Mouse (Mus musculus) mesoderm, embryonic 11.5 days (tissue): ENCODE data around the gene Olfr922.

ENCODE experiments used
- DNase-seq: peaks from one replicate; pipeline ENCODE4 v3.0.0-alpha.2; 2012; ENCODE audit warnings: low read depth, low spot score

Gene Olfr922

DNA sequence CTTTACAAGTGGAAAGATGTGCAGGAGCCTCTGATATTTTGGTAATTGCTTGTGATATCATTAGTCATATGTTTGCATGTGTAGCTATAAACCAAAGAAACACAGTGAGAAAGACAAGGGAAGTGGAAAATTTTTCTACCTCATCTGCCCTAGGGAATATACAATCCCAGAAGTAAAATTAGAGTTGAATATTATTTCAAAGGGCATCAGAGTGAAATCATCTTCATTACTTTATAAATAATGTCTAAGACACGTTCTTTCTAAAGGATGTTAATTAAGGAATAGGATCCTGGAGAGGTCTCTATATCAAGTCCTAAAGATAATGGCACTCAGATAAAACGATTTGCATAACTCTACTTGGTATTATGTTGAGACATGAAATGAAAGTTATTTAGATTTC, at the start of gene Olfr922:
TSS of gene Olfr922 (plus strand) at position 301 of the 400 bp plus-strand sequence.
- no peak for DNase-seq

DNA sequence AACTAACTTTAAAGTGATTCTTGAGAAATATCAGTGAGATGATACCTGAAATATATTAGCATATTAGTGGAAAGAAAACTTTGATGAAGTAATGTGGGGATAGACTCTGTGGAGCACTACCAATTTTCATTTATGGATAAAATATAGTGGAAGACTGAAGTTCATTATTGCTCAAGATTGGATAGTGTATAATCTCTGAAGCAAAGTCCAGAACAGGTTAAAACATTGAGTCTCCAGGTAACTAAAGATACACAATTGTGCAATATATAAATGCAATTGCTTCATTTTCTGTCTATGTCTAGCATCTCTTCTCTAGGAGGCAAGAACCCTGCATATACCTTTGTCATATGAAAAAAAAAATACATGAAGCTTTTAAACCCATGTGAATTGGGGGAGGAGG, 41.6 kb upstream of the Olfr922 start, which contains the start of gene Olfr921:
TSS of gene Olfr921 (plus strand) at position 301 of the 400 bp plus-strand sequence.
- DNase-seq, result no peak

DNA sequence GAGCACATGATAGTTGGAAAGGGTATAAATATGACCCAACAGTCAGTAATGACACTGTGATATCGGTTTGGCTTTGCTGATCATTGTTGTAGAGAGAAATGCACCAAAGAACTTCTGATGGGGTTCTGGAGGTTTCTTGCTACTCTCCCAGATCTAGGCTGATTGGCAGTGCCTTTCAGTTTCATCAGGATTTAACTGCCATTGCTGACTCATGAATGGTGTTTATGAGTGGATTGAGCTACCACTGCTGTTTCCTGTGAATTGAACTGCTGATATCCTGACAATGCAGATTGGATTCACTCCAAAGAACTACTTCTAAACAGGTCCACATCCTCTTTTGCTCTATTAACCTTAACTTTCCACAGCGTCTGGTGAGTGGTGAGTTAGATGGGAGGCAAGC, 21.7 kb upstream of the Olfr922 start:
- no peak for DNase-seq

DNA sequence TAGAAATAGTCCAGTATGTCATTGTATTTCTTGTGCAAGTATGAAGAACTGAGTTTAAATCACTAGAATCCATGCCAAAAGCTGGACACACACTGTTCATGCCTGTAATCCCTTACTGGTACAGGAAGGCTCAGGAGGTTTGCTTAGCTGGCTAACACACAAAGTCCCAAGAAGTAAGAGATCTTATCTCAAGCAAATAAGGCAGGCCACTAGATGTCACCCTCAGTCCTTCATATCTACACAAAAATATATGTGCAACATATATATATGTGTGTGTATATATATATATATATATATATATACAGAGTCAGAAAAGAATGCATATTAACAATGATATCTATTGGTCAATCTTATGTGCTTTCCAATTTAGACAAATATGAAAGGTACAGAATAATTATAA, 8.7 kb upstream of the Olfr922 start:
- DNase-seq, result no peak

DNA sequence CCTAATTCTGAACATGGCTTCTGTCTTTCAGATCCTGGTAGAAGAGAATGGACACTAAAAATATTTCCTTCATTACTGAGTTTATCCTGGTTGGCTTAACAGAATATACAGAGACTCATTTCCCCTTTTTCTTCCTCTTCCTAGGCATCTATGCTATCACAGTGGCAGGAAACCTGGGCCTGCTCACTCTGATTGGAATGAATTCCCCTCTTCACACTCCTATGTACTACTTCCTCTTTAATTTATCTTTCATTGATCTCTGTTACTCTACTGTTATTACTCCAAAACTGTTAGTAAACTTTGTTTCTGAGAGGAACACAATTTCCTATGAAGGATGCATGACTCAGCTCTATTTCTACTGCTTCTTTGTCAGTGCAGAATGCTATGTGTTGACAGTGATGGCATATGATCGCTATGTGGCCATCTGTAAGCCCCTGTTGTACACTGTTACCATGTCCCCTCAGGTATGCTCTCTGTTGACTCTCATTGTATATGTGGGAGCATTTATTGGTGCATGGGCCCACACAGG, 1.1 kb downstream of the Olfr922 start:
- no peak for DNase-seq

DNA sequence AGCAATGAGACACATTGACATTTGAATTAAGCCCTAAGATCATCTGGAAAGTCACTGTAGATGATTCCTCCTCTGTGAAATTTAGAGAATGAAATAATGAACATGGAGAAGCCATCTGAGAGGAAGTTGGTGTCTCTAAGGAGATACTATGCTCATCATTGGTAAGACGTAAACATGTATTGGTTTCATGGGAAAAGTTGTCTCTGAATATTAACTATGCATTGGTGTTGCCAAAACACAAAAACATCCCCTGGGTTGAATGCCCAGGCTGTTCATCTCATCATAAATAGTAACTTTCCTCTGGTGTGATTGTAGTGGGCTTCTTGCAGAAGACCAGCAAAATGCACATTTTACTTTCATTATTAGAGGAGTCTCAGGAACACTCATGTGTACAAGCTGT, 11.8 kb downstream of the Olfr922 start, which contains the start of gene Olfr923:
TSS of gene Olfr923 (plus strand) at position 301 of the 400 bp plus-strand sequence.
- DNase-seq, result no peak

DNA sequence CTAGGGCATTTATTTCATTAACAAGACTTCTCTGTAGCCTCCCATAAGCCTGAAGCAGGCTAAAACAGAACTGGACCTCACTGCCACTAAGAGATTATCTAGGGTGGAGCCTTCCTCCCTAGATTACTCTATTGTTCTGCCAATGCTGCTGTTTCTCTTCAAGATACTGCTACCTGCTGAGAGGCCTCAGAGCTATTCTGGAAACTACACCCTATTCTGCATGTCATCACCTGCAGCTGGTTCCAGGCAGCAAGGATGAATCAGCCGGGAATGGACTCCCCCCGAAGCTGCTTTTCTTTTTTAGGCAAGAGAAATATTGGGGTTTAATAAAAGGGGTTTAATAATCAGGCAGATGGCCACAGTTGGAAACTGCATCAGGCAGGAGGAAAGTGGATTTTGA, 18.6 kb downstream of the Olfr922 start:
- no peak for DNase-seq

DNA sequence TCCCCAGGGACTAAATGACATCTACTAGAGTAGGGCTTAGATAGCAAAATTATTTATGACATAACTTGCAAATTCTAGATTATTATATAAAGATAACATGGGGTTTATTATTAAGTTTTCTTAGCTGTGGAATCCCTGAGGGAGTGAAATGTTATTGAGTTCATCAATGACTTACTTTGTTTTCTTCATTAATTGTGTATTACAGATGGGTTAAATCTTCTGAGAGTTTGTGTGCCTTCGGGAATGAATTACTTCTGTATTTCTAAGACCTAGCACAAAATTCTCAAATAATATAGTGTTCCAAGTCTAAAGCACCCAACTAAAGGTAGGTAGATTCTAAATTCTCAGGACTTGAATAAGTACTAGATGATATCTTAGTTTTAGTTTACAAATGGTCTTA, 29.7 kb downstream of the Olfr922 start, which contains the start of gene Olfr924:
TSS of gene Olfr924 (plus strand) at position 301 of the 400 bp plus-strand sequence.
- DNase-seq, result no peak

DNA sequence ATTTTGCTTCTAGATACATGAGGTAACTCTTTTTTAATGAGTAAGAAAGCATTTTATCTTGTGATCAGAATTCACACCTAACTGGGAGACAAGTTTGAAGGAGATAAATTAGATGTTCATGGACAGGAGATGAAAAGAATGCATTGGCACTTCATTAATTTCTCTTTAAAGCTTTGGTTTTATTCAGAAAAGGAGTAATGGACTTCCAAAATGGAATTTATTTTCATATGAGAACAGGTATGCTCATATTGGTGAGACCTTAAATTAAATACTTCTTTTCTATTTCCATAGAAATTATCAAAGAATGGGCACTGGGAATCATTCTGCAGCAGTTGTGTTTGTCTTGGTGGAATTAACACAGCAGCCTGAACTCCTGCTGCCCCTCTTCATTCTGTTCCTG, 40.3 kb downstream of the Olfr922 start, which contains the start of gene Olfr26:
TSS of gene Olfr26 (plus strand) at position 301 of the 400 bp plus-strand sequence.
- no peak for DNase-seq
